ENCODE assay signal across 8 mouse cellular contexts in the genomic region with DNA sequence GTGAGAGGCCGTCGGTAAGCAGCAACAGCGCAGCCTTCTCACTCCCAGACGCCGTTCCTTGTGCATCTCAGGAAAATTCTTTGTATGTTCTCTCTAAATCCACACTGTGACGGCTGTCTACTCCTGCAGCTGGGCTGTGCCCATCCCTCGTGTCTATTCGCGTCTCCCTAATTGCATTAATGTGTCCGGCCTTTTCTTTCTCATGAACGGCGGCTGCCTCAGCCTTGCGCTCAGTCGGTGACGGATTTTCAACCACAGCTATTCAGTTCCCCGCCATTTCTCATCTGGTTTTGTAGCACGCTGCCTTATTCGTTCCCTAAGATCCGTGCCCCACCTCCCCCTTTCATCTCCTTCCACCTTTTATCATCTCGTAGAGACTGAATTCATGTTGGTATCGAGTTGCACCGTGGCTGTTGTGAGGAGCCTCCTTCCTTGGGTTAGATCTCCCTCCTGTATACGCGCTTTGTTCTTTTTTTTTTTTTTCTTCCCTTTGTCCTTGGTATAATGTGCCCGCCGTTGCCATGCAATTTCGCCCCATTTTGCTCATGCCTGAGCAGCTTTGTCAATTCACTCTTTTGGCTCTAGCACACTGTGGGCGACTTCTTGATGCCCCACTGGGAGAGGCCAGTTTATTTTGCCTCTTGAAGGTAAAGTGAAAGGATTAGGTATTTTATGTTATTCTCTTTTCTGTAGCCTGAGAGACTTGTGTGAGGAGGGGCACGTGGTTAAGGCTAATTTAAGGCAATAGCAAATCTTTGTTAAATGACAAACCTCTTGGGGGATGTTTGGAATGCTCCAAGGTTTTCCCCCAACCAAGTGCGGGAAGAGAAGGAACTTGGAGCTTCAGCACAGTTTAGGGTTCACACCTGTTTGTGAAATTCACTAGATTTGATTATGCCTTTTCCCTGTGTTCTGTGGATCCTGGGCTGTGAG. TPM values are rescaled to one million over a fixed set of nuclear protein-coding genes. Genes with fewer than 3 reads are reported as not detected.
DNase-seq lines count a peak whose midpoint lies in the region; ATAC-seq and TF ChIP-seq lines count a peak whose summit lies in the region.

No protein-coding gene starts in this region.

- no peak for DNase-seq in heart, postnatal 36 days
- DNase-seq in brain, embryonic 14.5 days (ENCODE audit: low read depth), result peak; percentile 93
- DNase-seq in forelimb bud, embryonic 11.5 days (ENCODE audit: low read depth, low spot score), result peak; percentile 63
- no peak for DNase-seq in urinary bladder, postnatal 10 days (ENCODE audit: low spot score)
- DNase-seq in heart, postnatal 4 days, result no peak

- no peaks in the 10 kb centered on the region for H3K36me3 ChIP-seq in heart, embryonic 16.5 days (ENCODE audit: control insufficient read depth, insufficient read depth)
- no peaks in the 10 kb centered on the region for H3K36me3 ChIP-seq in midbrain, embryonic 12.5 days

- no peaks in the 10 kb centered on the region for H3K9me3 ChIP-seq in heart, embryonic 16.5 days (replicated peaks; ENCODE audit: control insufficient read depth, low read length)
- no peaks in the 10 kb centered on the region for H3K9me3 ChIP-seq in midbrain, embryonic 12.5 days

- peak overlapping the region; percentile 62 for H3K9ac ChIP-seq in heart, embryonic 16.5 days (ENCODE audit: low read length)
- H3K9ac ChIP-seq in midbrain, embryonic 12.5 days (replicated peaks), result peak overlapping the region; percentile 60

- H3K4me3 ChIP-seq in heart, embryonic 16.5 days (ENCODE audit: low read length), result peak overlapping the region; percentile 36
- peak overlapping the region; percentile 29 for H3K4me3 ChIP-seq in midbrain, embryonic 12.5 days

- TF ChIP-seq CTCF in brain, embryonic 14.5 days (IDR thresholded peaks at IDR 0.05; ENCODE audit: borderline replicate concordance, extremely low read depth, insufficient read depth, insufficient read length), result no peak

- no peak for ATAC-seq in heart, embryonic 16.5 days (replicated peaks; ENCODE audit: extremely low read depth, insufficient read depth, low FRiP score)
- ATAC-seq in midbrain, embryonic 12.5 days (ENCODE audit: low FRiP score, low read depth), result peak; percentile 54
- no peak for ATAC-seq in megakaryocyte, adult 5-6 weeks (ENCODE audit: poor library complexity, severe bottlenecking)

- no peaks in the 10 kb centered on the region for H3K27me3 ChIP-seq in heart, embryonic 16.5 days (ENCODE audit: control insufficient read depth, insufficient read depth, low read length)
- no peaks in the 10 kb centered on the region for H3K27me3 ChIP-seq in midbrain, embryonic 12.5 days

- peak overlapping the region; percentile 68 for H3K4me2 ChIP-seq in heart, embryonic 16.5 days (ENCODE audit: low read depth, low read length)
- H3K4me2 ChIP-seq in midbrain, embryonic 12.5 days (replicated peaks), result peak overlapping the region; percentile 53

- no peak overlapping the region for H3K27ac ChIP-seq in heart, embryonic 16.5 days (ENCODE audit: low read length)
- H3K27ac ChIP-seq in midbrain, embryonic 12.5 days (replicated peaks), result peak overlapping the region; percentile 96

- no peaks in the 10 kb centered on the region for H3K4me1 ChIP-seq in heart, embryonic 16.5 days (ENCODE audit: control insufficient read depth, insufficient read depth, low read length)
- H3K4me1 ChIP-seq in midbrain, embryonic 12.5 days, result peaks cover 23% of the 10 kb centered on the region

- peak; percentile 37; the same call in 1 of the 2 replicates for TF ChIP-seq POLR2A in brain, embryonic 14.5 days (IDR thresholded peaks at IDR 0.05; ENCODE audit: borderline replicate concordance, extremely low read depth, insufficient read depth, insufficient read length, poor library complexity, severe bottlenecking)

- intact Hi-C loops in heart, postnatal 36 days (cut with DNase I), result no loop called here

- WGBS in heart, embryonic 16.5 days, result 18% methylated on average over 30 of the region's 30 CpGs
- 1% methylated on average over 30 of the region's 30 CpGs for WGBS in midbrain, embryonic 12.5 days

RNA-seq across cellular contexts. Expression of a gene that starts 21.5 kb away (rescaled TPM):
- 0.17 and 0.62 TPM in 2 replicates for polyA plus RNA-seq in heart, embryonic 16.5 days (2015; fragmentation: Nextera tagmentation; extraction: Ambion mirVana)
- under 1 TPM; 0.33 to 0.57 TPM for total RNA-seq in heart, postnatal 36 days (2021)
- polyA plus RNA-seq in brain, embryonic 14.5 days (2012; rRNA removed), result 4.7 and 5.2 TPM in 2 replicates
- 1.9 and 2.3 TPM in 2 replicates for polyA plus RNA-seq in midbrain, embryonic 12.5 days (2016; fragmentation: Nextera tagmentation; extraction: Ambion mirVana)
- 0.54 and 1.8 TPM in 2 replicates for total RNA-seq in megakaryocyte, adult 5-6 weeks (2015)
- 2.1 and 8.0 TPM in 2 replicates for total RNA-seq in megakaryocyte, adult 5-6 weeks (2017)
- total RNA-seq in heart, postnatal 4 days (2021), result under 1 TPM; 0.20 to 0.50 TPM

RNA-seq across cellular contexts. Expression of a gene that starts 32.6 kb away (rescaled TPM):
- 49.9 and 57.0 TPM in 2 replicates for polyA plus RNA-seq in heart, embryonic 16.5 days (2015; fragmentation: Nextera tagmentation; extraction: Ambion mirVana)
- 10 to 100 TPM; 77.4 to 98.0 TPM for total RNA-seq in heart, postnatal 36 days (2021)
- 187 and 206 TPM in 2 replicates for polyA plus RNA-seq in brain, embryonic 14.5 days (2012; rRNA removed)
- polyA plus RNA-seq in midbrain, embryonic 12.5 days (2016; fragmentation: Nextera tagmentation; extraction: Ambion mirVana), result 78.3 and 84.6 TPM in 2 replicates
- 0.11 TPM in 1 of 2 replicates, not detected in the other for total RNA-seq in megakaryocyte, adult 5-6 weeks (2015)
- 0.45 TPM in 1 of 2 replicates, not detected in the other for total RNA-seq in megakaryocyte, adult 5-6 weeks (2017)
- 100 to 1,000 TPM in 1 of 2 experiments, 10 to 100 TPM in 1; 98.5 to 117 TPM for total RNA-seq in heart, postnatal 4 days (2021)

RNA-seq across cellular contexts. Expression of a gene that starts 52.7 kb away (rescaled TPM):
- polyA plus RNA-seq in heart, embryonic 16.5 days (2015; fragmentation: Nextera tagmentation; extraction: Ambion mirVana), result 15.1 and 16.5 TPM in 2 replicates
- 1 to 10 TPM; 5.1 to 6.3 TPM for total RNA-seq in heart, postnatal 36 days (2021)
- polyA plus RNA-seq in brain, embryonic 14.5 days (2012; rRNA removed), result 20.9 and 27.0 TPM in 2 replicates
- 29.6 and 33.2 TPM in 2 replicates for polyA plus RNA-seq in midbrain, embryonic 12.5 days (2016; fragmentation: Nextera tagmentation; extraction: Ambion mirVana)
- total RNA-seq in megakaryocyte, adult 5-6 weeks (2015), result 11.8 and 12.2 TPM in 2 replicates
- total RNA-seq in megakaryocyte, adult 5-6 weeks (2017), result 5.3 and 5.9 TPM in 2 replicates
- total RNA-seq in heart, postnatal 4 days (2021), result 1 to 10 TPM; 5.8 to 7.0 TPM

RNA-seq across cellular contexts. Expression of a gene that starts 52.8 kb away (rescaled TPM):
- 79.1 and 87.0 TPM in 2 replicates for polyA plus RNA-seq in heart, embryonic 16.5 days (2015; fragmentation: Nextera tagmentation; extraction: Ambion mirVana)
- total RNA-seq in heart, postnatal 36 days (2021), result 10 to 100 TPM; 13.9 to 17.0 TPM
- polyA plus RNA-seq in brain, embryonic 14.5 days (2012; rRNA removed), result 93.6 and 131 TPM in 2 replicates
- 109 and 117 TPM in 2 replicates for polyA plus RNA-seq in midbrain, embryonic 12.5 days (2016; fragmentation: Nextera tagmentation; extraction: Ambion mirVana)
- total RNA-seq in megakaryocyte, adult 5-6 weeks (2015), result 59.2 and 64.7 TPM in 2 replicates
- total RNA-seq in megakaryocyte, adult 5-6 weeks (2017), result 21.8 and 28.3 TPM in 2 replicates
- 10 to 100 TPM; 41.6 to 46.1 TPM for total RNA-seq in heart, postnatal 4 days (2021)

Comparison
In these comparisons a context has a peak if more than half of its experiments do, and no peak if none do; other contexts are left out.
1. DNase-seq: peak in brain, embryonic 14.5 days (single experiment) and forelimb bud, embryonic 11.5 days (single experiment); none in heart, postnatal 36 days (0 of 2), urinary bladder, postnatal 10 days (single experiment) and heart, postnatal 4 days (single experiment).
2. RNA of a gene that starts 32.6 kb away (total RNA-seq): 98.5 to 117 TPM in heart, postnatal 4 days and 77.4 to 98.0 TPM in heart, postnatal 36 days; 0.11 to 0.45 TPM in megakaryocyte, adult 5-6 weeks; every median in the first group is over 10 times any median in the second.